Mouse (Mus musculus): ENCODE data around the gene Dnmt3a.

DNA sequence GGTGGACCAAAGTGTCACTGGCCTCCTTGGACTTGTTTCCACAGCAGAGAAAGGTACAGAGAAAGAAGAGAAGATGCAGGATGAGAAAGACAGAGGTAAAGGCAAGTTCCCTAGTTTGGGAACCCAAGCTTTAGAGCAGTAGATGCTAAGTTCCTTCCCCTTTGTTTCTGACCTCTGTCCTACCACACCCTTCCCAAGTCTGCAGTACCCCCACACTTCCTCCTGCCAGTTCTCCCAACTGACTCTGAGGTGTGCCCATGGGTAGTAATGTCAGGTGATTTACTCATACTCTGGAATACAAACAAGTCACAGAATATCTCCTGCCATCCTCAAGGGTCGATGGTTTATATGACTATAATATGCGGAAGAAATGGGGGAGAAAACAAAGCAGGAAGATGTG, 29.8 kb upstream of the Dnmt3a start:
- TF ChIP-seq POLR2A (IDR thresholded peaks at IDR 0.05; ENCODE audit: borderline replicate concordance, insufficient read depth, low read length) (no peak), CTCF (IDR thresholded peaks at IDR 0.05; ENCODE audit: borderline replicate concordance, insufficient read depth, low read depth, low read length) (no peak)
